Mouse (Mus musculus) R1 (cell line): ENCODE results near the gene Fam69a.
"Not testable (repeated sequence)": the region's sequence is repeated elsewhere in the genome, so short reads cannot be mapped to it uniquely, and the experiment has no call there.

Experiments used
- DNase-seq: peaks from one replicate; pipeline ENCODE4 v3.0.0-alpha.2; 2018; ENCODE audit warnings: low read depth, low spot score

Gene Fam69a

GRCm38 (mm10) chr5:107946475-107946874 lies 40.4 kb downstream of the Fam69a start:
- no peak for DNase-seq

DNA sequence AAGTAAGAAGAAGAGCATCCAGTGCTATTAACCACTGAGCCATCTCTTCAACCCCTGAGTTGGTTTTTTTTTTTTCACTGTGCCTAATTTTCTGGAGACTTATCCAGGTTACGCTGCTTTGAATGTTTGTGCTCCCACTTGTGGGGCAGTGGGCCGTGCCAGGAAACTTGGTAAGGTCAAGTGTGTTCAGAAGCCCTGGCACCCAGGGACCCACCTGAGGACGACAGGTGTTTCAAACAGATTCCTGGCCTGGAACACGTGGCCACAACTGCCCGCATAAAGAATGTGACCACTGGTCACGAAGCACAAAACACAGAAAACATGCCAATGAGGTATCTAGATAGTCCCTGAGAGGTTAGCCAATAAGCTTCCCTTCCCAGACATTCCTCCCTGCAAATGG lies 43.4 kb downstream of the Fam69a start:
- DNase-seq = no peak

GRCm38 (mm10) chr5:107942941-107943340 lies 43.9 kb downstream of the Fam69a start:
- no peak for DNase-seq

- DNase-seq = no peak
These were observed 45.7 kb downstream of the Fam69a start for GRCm38 (mm10) chr5:107941222-107941621.

DNA sequence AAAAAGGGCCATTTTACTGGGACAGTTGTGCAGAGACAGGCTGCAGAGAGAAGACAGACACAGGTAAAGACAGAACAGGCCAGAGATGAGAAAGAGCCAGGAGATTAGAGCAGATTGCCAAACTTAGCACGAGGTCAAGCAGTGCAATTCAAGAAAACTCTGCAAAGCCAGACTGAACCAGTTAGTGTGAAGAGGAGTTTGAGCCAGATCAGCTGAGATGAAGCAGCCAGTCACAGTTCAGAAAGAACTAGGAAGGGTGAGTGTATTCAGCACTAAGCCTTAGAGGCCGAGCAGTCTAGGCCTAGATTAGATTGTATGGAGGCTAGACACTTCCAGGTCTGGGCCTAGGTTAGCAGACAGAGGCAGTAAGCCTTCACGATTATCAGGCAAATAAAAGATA lies 47.2 kb downstream of the Fam69a start:
- DNase-seq = peak; percentile 30

DNA sequence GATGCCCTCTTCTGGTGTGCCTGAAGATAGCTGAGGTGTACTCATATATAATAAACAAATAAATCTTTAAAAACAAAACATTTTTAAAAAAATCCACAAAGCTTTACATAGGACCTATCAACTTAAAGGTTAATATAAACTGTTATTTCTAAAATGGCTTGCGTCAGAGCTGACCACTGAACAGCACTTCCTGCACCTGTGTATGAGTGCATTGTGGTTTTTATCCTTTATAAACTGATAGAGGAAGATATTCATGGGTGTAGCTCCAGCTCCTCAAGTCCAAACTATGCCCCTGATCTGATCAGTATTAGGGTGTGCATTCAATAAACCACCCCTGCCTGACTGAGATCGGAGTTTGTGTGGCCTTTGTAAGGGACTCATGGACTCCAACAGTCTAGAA lies 48.0 kb downstream of the Fam69a start:
- DNase-seq = no peak

GRCm38 (mm10) chr5:107938483-107938882 lies 48.4 kb downstream of the Fam69a start:
- not testable (repeated sequence) for DNase-seq

DNA sequence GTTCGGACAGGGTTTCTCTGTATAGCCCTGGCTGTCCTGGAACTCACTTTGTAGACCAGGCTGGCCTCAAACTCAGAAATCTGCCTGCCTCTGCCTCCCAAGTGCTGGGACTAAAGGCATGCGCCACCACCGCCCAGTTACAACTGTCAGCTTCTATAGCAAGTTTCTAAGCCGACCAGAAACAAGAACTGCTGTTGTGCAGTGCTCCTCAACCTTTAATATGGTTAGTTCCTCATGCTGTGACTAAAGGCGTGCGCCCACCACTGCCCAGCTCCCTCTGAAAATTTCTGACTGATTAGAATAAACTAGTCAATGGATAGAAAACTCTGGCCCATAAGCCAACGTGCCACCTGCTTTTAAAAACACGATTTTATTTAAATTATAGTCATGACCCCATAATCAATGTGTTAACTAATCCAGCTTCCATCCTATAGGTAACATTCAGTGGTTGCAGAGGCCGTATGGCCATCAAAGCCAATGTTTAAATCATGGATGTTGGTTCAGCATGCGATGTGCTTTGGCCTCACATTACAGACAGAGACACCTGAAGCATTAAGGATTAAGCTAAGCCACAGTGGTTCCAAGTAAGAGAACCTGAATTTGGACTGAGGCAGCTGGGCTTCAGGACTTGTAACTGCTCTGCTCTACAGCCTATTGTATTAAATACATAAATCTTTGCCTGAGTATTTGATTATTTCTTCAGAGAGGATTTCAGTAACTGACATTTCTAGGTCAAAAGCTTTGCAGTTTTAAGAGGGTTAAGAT lies 50.1 kb downstream of the Fam69a start:
- DNase-seq = no peak

GRCm38 (mm10) chr5:107934770-107935543 lies 51.9 kb downstream of the Fam69a start:
- no peak for DNase-seq

DNA sequence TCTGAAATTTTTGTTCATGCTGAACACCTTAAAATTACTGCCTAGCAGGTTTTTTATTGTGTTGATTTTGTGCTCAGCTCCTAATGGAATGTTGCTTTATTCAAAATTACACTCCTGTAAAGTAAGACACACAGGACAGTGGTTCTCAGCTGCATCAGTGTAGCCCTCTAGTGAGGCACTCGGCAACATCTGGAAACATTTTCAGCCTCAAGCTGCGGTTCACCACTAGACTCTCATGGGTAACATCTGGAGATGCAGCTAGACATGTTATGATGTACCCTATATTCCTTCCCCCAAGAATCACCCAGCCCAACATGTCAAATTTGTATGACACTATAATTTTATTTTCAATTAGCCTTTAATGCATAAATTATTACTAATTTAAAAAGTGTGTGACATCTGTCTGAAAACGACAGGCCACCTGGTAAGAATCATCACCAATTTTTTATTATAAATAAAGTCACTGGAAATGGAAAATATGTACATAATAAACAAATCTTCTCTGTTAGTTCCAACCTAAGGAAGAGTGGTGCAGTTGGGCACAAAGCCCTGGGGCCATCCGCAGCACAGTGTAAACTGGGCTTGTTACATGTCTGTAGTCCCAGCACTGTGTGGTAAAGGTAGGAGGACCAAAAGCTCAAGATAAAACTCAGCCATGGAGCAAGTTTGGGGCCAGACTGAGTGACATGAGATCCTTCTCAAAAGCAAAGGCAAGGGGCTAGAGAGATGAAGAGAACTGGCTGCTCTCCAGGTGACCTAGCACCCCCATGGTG lies 53.5 kb downstream of the Fam69a start:
- no peak for DNase-seq

DNA sequence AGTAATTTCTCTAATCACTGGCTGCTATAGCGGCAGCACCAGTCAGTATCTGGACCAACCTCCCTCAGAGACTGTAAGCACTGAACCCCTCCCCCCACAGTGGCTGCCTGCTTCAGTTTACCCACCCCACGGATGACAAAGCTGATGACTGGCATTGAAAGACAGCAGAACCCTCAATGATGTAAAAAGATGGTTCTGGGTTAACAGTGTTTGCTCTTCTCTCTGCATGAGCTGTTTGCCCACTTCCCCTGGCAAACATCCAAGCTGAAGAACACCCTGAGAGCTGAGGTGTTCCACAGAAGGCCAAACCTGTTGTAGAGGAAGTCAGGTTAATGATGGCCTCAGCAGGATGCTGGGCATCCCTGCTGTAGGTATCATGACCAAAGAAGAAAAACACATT lies 54.3 kb downstream of the Fam69a start:
- DNase-seq = no peak

DNA sequence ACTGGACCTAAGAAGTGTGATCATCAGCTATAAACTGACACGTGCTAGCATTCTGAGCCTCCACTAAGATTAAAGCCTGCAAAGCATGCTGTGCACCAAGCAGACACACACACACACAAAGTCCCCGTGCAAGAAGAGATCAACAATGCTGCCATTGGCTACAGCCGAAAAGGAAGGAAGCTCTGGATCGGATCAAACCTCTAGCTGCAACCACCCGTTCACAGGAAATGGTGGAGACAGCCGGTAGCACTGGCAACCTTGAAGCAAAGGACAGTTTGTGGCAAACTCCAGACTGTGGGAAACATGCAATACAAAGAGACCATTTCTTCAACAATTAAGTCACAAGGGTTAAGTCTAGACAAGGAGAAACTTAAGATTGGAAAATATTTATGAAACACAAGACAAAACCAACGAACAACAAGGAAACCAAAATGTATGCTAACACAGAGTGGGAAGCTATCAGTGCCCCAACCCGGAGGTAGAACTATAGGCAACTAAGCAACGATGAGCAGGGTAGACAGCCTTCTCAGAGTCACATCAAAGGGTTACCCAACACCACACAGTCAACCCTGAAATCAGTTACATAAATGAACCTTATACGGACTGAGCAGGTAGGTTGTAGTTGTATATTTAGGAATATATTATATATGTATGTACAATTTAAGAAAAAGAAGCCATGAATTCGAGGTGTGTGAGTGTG lies 60.2 kb downstream of the Fam69a start:
- DNase-seq = no peak

DNA sequence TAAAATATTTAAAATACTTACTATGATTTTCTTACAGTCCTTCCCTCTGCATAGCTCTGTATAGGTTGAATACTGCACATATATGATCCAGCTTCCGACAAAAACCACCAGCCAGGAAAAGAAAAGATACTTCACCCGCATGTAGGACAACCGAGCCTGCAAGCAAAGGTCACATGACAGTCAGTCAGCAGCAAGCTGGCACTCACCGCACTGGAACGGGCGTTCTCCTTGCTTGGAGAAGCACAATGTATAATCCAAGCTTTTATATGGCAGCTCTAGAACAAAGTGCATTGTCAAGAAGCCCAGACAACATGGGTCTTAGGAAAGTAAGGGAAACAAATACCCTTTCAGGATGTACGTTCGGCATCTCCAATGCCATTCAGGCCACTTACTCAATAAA lies 62.3 kb downstream of the Fam69a start:
- no peak for DNase-seq

DNA sequence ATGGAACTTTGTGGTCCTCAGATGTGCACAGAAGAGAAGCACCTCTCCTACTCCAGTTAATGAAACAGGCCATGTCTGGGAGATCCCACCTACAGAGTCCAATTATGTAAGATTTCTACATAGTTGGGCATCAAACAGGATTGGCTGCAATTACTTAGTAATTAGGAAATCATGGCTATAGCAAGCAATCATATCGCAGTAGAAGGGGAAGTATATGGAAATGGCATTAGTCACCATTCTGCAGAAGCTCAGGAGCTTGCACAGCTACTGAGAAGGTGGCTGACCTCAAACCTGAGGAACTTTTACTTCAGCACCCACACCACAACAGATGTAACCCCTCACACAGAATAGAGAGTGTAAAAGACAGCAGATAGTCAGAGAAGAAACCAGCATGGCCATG lies 64.0 kb downstream of the Fam69a start:
- DNase-seq = no peak

DNA sequence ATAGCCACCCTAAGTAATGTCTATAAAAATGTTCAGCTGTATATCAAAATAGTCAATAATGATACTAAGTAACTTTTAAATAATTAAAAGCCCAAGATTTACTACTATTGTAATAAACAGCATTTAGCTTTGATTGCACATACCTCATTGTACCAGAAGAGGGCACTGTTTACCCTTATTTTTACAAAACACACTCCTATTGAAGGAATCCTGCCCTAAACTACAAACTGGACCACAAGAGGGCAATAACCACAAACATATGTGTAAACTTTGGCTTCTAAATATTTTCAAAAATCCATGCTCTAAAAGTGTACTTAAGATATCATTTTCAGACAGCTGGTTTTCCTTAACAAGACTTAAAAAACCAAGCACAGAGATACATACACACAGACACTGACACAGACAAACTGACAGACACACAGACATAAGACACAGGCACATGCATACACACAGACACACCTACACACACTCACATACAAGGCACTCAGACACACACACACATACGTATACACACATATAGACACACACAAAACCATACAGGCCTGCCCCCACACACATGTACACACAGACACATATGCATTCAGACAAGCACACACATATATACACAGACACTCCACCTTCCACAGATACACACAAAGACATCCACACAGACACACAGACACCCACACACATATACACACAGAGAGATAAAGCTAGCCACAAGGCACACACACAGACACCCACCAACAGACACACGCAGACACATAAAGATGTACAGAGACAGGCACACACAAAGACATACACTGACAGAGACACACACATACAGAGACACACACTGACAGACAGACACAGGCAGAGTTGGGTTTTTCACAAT lies 65.3 kb downstream of the Fam69a start:
- DNase-seq = peak; percentile 67

DNA sequence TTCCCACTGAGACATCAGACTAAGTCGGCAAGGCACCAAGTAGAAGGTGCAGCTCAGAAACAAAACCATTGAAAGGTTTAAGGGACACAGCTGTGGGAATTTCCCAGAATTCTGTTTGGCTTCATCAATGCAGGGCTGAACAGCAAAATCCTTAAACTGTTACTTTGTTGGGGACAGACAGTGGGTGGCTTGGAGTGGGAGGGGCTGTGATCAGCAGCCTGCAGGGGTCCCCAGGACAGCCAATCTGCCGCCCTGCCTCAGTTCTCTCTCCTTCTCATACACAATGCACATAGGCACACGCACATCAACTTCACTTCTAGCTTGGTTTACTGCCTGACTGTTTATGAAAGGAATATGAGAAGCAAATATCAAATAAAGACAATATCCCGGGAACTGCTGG lies 71.6 kb downstream of the Fam69a start:
- peak; percentile 36 for DNase-seq

GRCm38 (mm10) chr5:107911012-107911411 lies 75.9 kb downstream of the Fam69a start:
- no peak for DNase-seq

GRCm38 (mm10) chr5:107910084-107910616 lies 76.7 kb downstream of the Fam69a start:
- peak; percentile 33 for DNase-seq

DNA sequence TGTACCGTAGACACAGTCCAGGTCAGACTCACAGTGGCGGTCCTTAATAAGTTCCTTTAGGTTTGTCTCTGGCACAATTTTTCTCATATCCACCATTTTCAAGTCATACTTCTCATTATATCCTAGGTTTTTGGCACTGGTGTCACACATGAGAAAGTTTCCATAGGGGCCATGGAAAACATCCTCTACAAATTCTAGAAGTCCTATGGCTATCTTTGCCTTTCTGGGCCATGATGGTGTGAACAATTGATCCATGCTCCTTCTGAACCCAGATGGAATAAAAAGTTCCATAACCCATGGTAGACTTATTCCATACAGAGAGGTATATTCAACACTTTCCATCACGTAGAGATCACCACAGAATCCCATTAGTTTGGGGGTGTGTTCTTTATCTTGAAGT lies 77.2 kb downstream of the Fam69a start:
- no peak for DNase-seq

- no peak for DNase-seq
These were observed 78.3 kb downstream of the Fam69a start for GRCm38 (mm10) chr5:107908514-107909110.
